Mouse (Mus musculus) stomach, embryonic 15.5 days (tissue): ENCODE measurements around the gene Smim26. TPM values are rescaled to one million over a fixed set of nuclear protein-coding genes. Genes with fewer than 3 reads are reported as not detected.
"Not testable (repeated sequence)": the region's sequence is repeated elsewhere in the genome, so short reads cannot be mapped to it uniquely, and the experiment has no call there.

Source experiments
- ATAC-seq: fragments of 200-750 bp; cut with Nextera tagmentation; 2 replicates; pipeline ENCODE4 v1.8.0; 2017; ENCODE audit warnings: low read depth, moderate number of reproducible peaks, moderate TSS enrichment; ENCODE audit not compliant: insufficient read depth, low FRiP score
- H3K27ac ChIP-seq: fragments of 300-500 bp; sonication (generic); 2 replicates; pipeline ENCODE4 v1.5.1; 2015; ENCODE audit warnings: mild to moderate bottlenecking, inconsistent platforms
- H3K27me3 ChIP-seq: fragments of 300-500 bp; sonication (generic); replicated peaks from 2 replicates; pipeline ENCODE4 v1.6.1; 2015; ENCODE audit warnings: inconsistent platforms
- H3K36me3 ChIP-seq: fragments of 300-500 bp; sonication (generic); 2 replicates; pipeline ENCODE4 v1.6.1; 2015; ENCODE audit warnings: inconsistent platforms
- H3K4me1 ChIP-seq: fragments of 300-500 bp; sonication (generic); 2 replicates; pipeline ENCODE4 v1.6.1; 2015; ENCODE audit warnings: inconsistent platforms
- H3K4me2 ChIP-seq: fragments of 300-500 bp; sonication (generic); 2 replicates; pipeline ENCODE4 v1.6.1; 2015; ENCODE audit warnings: mild to moderate bottlenecking, inconsistent platforms
- H3K4me3 ChIP-seq: fragments of 300-500 bp; sonication (generic); replicated peaks from 2 replicates; pipeline ENCODE4 v1.5.1; 2015; ENCODE audit warnings: inconsistent platforms
- H3K9ac ChIP-seq: fragments of 300-500 bp; sonication (generic); 2 replicates; pipeline ENCODE4 v1.6.1; 2015; ENCODE audit warnings: inconsistent platforms
- H3K9me3 ChIP-seq: fragments of 300-500 bp; sonication (generic); 2 replicates; pipeline ENCODE4 v1.6.1; 2016; ENCODE audit warnings: inconsistent platforms
- WGBS: fragments of 180-500 bp; shearing (Covaris S2); methylation state at CpG from one replicate; pipeline ENCODE4 v1.1.7; 2015; 5-methylcytosine and 5-hydroxymethylcytosine counted together
- polyA plus RNA-seq: library from polyadenylated mRNA; unstranded; fragments of >200 nt; fragmentation: Nextera tagmentation; extraction: Ambion mirVana; gene quantifications from 2 replicates; pipeline ENCODE4 v1.2.1, GENCODE M21; 2015

The Smim26 gene
- polyA plus RNA-seq, result 38.2 and 41.1 TPM in 2 replicates

DNA sequence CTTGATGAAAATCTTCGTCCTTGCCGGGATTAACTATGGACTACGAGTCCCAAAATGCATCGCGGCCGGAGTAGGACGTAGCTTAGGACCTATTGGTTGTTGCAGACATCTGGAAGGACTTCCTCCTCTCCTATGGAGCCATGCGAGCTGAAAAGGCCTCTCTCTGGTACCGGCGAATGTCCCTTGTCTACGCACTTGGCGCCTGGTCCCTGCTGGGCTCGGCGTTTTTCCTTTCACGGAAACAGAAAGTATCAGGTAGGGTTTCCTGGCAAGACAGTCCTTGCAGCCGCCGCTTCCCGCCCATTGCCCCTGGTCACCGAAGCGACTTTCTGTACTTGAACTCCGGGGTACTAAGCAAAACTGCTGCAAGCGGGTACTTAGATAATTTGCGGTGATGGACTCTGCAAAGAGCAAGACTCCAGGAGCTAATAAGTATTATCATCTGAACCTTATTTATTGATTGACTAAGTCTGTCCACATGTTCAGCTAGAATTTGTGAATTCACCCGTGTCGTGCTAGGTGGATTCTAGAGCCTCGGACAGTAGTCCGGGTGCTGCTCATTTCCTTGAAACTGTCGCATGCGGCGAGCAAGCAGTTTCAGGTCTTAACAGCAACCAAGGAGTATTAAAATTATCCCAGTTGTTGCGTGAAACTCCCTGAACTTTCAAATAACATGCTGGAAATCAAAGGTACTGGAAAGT is at the start of gene Smim26:
TSS of gene Smim26 (plus strand) at position 104 of the 701 bp plus-strand sequence.
- WGBS, result under 1% methylated on average over 31 of the region's 31 CpGs
- Histone ChIP-seq H3K9ac (peak within 1 kb of the TSS; percentile 53), H3K4me2 (peak within 1 kb of the TSS; percentile 60), H3K27ac (peak within 1 kb of the TSS; percentile 57; the same call in 1 of the 2 replicates), H3K27me3 (no peaks in the 10 kb centered on the region), H3K9me3 (no peaks in the 10 kb centered on the region), H3K4me3 (peak within 1 kb of the TSS; percentile 66), H3K36me3 (peaks cover 5% of the 10 kb centered on the region; the same call in 1 of the 2 replicates), H3K4me1 (peaks cover 6% of the 10 kb centered on the region; the same call in 1 of the 2 replicates)
- peak; percentile 96 for ATAC-seq

DNA sequence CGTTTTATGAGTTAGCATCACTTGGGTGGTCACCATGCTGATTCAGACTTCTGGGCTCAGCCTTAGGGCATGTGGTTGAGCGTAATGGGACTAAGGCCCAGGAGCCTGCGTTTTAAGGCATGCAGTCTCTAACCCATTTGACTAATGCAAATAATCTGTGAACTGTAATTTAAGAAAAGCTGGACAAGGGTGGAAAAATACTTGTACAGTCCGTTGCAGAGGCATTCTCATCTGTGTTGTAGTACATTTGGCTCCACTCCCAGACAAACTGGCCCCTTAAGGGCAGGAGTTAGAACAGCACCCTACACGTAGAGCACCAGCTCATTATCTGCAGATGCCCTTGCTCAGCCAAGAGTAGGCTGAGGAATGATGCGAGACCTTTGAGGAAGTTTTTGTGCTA is 49.2 kb upstream of the Smim26 start:
- peak; percentile 82 for ATAC-seq
- Histone ChIP-seq H3K4me2 (no peak overlapping the region), H3K27ac (peak overlapping the region; percentile 36; the same call in 1 of the 2 replicates), H3K9me3 (no peaks in the 10 kb centered on the region), H3K36me3 (peaks cover 13% of the 10 kb centered on the region), H3K27me3 (no peaks in the 10 kb centered on the region), H3K9ac (no peak overlapping the region), H3K4me1 (no peaks in the 10 kb centered on the region; the same call in 1 of the 2 replicates), H3K4me3 (no peak overlapping the region)
- WGBS, result 62% methylated on average over 6 of the region's 6 CpGs

DNA sequence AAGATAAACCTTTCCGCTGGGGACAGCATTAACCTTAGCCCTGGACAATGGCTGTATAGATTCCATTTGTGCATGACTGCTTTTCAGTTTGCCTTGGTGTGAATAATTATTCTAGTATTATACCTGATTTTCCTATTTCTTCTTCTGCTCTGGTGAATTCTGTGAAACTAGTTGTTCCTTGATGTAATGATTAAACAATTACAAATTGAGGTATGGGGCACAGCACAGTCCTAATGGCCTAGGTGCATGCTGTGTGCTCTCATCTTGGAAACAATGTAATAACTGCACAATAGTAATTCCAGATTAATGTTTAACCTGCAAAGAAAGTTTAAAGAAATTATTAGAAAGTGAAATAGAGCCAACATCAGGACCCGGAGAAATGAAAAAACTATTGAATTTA is 48.8 kb upstream of the Smim26 start:
- Histone ChIP-seq H3K36me3 (peaks cover 9% of the 10 kb centered on the region), H3K4me2 (no peak overlapping the region), H3K27ac (0 out of 2 replicates have a peak overlapping the region, but pooled peaks have one; percentile 36), H3K9ac (no peak overlapping the region), H3K9me3 (no peaks in the 10 kb centered on the region), H3K4me1 (peaks cover 3% of the 10 kb centered on the region; the same call in 1 of the 2 replicates), H3K4me3 (no peak overlapping the region), H3K27me3 (no peaks in the 10 kb centered on the region)
- 83% methylated on average over 2 of the region's 2 CpGs for WGBS
- no peak for ATAC-seq

DNA sequence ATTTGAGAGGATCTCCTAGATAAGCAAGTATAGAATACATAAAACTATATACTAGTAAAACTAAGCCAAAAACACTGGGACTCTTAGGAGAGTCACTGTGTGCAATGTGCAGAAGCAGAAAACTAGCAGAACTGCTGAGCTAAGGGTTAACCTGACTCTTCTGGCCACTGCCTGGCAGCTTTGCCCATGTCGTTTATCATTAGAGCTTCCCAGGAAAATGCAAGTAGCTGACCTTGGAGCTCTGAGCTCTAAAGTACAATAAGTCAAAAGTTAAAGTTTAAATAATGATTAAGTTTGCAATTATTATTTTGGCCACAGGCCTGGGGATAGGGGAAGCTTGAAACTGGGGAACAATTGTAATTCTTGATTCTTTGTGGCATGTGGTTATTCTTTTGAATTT is 48.4 kb upstream of the Smim26 start:
- no peak overlapping the region for H3K9ac ChIP-seq
- no peaks in the 10 kb centered on the region for H3K9me3 ChIP-seq
- no peaks in the 10 kb centered on the region for H3K27me3 ChIP-seq
- H3K36me3 ChIP-seq, result peaks cover 6% of the 10 kb centered on the region
- H3K4me2 ChIP-seq, result no peak overlapping the region
- no peak for ATAC-seq
- no peak overlapping the region for H3K4me3 ChIP-seq
- peaks cover 3% of the 10 kb centered on the region; the same call in 1 of the 2 replicates for H3K4me1 ChIP-seq
- H3K27ac ChIP-seq, result 0 out of 2 replicates have a peak overlapping the region, but pooled peaks have one; percentile 61
- 23% methylated on average over 1 of the region's 1 CpGs for WGBS

DNA sequence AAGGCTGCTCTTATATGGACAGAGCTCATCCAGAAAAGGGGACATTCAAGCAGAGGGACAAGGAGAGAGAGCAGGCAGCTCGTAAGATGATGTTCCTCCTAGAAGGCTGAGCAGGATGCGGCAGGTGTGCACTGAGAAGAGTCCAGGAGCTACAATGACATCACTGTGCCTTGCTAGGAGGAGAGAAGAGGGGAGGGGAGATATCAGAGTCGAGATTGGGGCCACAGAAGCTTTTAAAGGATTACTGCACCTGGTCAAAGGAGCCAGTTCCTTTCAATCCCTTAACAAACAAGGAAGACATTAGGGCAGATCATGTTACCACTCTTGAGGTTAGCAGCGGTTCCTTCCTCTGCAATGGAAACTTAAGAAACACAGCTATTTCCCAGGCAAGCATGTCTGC is 46.3 kb upstream of the Smim26 start:
- H3K4me3 ChIP-seq, result no peak overlapping the region
- no peak for ATAC-seq
- no peak overlapping the region for H3K4me2 ChIP-seq
- WGBS, result 67% methylated on average over 4 of the region's 4 CpGs
- H3K9me3 ChIP-seq, result no peaks in the 10 kb centered on the region
- peaks cover 6% of the 10 kb centered on the region for H3K36me3 ChIP-seq
- no peaks in the 10 kb centered on the region for H3K27me3 ChIP-seq
- H3K27ac ChIP-seq, result peak overlapping the region; percentile 4; the same call in 1 of the 2 replicates
- H3K4me1 ChIP-seq, result peaks cover 3% of the 10 kb centered on the region; the same call in 1 of the 2 replicates
- H3K9ac ChIP-seq, result no peak overlapping the region

DNA sequence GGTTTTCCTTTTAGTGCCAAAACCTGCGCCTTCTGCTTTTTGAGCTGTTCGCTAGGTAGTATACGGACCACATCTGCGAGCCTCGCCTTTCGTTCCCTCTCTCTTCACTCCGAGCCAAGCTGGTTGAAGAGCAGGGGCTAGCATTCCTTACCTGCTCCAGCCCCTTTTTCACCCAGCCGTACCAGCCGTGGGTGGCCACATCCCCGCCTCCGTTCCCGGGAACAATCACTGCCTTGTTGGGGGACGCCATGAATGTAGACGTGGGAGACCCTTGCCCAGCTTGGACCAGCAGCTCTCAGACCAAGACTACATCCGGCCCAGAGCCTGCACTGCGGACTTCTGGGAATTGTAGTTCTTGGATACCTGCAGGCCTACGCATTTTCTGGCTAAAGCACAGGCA is 43.3 kb upstream of the Smim26 start, which contains the start of gene Rbbp9:
TSS of gene Rbbp9 (minus strand) at position 341 of the 400 bp plus-strand sequence.
- Histone ChIP-seq H3K4me2 (peak within 1 kb of the TSS; percentile 56), H3K4me1 (peaks cover 3% of the 10 kb centered on the region; the same call in 1 of the 2 replicates), H3K9ac (peak within 1 kb of the TSS; percentile 62; the same call in 1 of the 2 replicates), H3K9me3 (no peaks in the 10 kb centered on the region), H3K27me3 (no peaks in the 10 kb centered on the region), H3K27ac (peak within 1 kb of the TSS; percentile 79), H3K4me3 (peak within 1 kb of the TSS; percentile 76), H3K36me3 (no peaks in the 10 kb centered on the region; the same call in none of the 2 replicates)
- WGBS, result under 1% methylated on average over 17 of the region's 17 CpGs
- ATAC-seq, result peak; percentile 84

DNA sequence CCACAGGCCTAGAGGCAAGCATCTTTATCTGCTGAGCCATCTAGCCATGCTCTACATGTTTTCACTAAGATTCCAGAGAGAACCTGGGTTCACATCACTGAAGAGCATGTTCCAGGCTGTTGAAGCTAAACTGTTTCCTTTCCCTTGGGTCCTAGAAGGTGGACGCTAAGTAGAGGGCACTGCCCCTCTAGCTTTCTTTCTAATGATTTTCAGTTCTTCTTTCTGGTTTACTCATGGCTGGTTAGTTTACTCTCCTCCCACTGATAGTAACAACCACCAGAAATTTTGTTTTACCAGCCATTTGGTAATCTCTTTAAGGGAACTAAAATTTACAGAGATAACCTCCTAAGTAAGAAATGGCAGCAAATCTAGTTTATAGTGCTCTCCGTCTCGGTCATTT is 39.9 kb upstream of the Smim26 start:
- Histone ChIP-seq H3K9me3 (no peaks in the 10 kb centered on the region), H3K4me2 (no peak overlapping the region), H3K27ac (no peak overlapping the region), H3K9ac (no peak overlapping the region), H3K36me3 (no peaks in the 10 kb centered on the region), H3K4me1 (peaks cover 7% of the 10 kb centered on the region; the same call in 1 of the 2 replicates), H3K4me3 (no peak overlapping the region), H3K27me3 (no peaks in the 10 kb centered on the region)
- ATAC-seq, result no peak
- 91% methylated on average over 3 of the region's 3 CpGs for WGBS

DNA sequence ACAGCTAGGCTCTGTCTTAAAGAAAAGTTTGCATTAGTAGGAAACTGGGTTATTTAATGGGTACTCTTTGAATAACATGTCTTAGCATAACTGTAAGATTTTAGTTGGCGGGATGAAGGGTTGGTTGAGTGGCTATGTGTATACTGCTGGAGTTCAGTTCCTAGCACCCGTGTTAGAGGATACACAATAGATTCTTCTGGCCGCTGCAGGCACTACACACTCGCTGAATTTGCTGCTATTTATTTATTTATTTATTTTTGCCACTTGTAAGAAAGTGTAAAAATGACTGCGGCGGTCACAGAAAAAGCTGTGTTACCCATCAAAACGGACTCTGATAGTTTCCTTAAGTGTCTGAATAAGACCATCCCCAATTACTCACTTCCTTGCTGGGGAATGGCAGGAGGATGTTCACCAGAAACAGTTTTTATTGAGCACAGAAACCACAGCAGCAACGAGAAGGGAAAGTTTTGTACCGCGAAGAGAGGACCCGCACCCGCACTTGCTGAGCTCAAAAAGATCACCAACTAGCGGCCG is 38.5 kb upstream of the Smim26 start:
- 1% methylated on average over 14 of the region's 14 CpGs for WGBS
- H3K4me2 ChIP-seq, result peak overlapping the region; percentile 45
- peak overlapping the region; percentile 97 for H3K27ac ChIP-seq
- peaks cover 4% of the 10 kb centered on the region; the same call in 1 of the 2 replicates for H3K4me1 ChIP-seq
- no peaks in the 10 kb centered on the region for H3K9me3 ChIP-seq
- no peaks in the 10 kb centered on the region for H3K27me3 ChIP-seq
- ATAC-seq, result 0 out of 2 replicates have a peak, but pooled peaks have one; percentile 12
- H3K9ac ChIP-seq, result peak overlapping the region; percentile 63
- no peaks in the 10 kb centered on the region; the same call in 1 of the 2 replicates for H3K36me3 ChIP-seq
- H3K4me3 ChIP-seq, result peak overlapping the region; percentile 72

DNA sequence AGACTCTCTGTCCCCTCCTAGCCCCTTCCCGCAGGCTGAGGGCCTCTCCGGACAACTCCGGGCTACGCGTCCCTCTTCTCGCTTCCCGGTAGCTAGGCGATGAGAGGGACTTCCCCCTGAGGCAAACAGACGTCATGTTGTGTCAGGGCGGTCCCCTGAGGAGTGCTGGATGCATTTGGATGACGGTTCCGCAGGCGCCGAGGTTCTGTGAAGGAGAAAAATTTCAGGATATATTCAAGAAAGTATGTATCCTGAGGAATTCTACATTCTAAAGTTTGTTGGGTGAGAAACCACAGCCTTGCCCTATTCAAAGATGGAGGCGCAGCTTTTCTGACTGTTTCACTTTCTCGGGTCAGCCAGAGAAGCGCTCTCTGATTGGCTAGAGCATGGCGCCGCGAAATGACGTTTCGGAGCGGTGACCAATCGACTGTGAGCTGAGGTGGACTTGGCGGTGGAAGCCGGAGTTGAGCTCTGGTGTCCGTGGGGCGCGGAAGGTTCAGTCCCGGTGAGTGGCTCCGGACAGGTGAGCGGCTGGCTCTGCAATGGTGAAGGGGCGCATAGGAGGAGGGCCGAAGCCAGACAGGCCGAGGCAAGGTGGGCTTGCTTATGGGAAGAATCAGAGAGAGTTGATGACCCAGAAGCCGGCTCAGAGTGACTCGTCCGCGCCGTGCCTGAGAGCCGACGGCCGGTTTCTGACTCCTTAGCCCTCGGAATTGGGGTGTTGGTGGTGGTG is 37.9 kb upstream of the Smim26 start, which contains the start of gene Sec23b:
TSS of gene Sec23b (plus strand) at position 410 of the 733 bp plus-strand sequence.
- H3K36me3 ChIP-seq, result no peaks in the 10 kb centered on the region; the same call in 1 of the 2 replicates
- peak within 1 kb of the TSS; percentile 72 for H3K4me3 ChIP-seq
- peak within 1 kb of the TSS; percentile 53 for H3K4me2 ChIP-seq
- no peaks in the 10 kb centered on the region for H3K9me3 ChIP-seq
- H3K27ac ChIP-seq, result peak within 1 kb of the TSS; percentile 97
- ATAC-seq, result peak; percentile 98
- H3K4me1 ChIP-seq, result peaks cover 4% of the 10 kb centered on the region; the same call in 1 of the 2 replicates
- H3K9ac ChIP-seq, result peak within 1 kb of the TSS; percentile 63
- under 1% methylated on average over 44 of the region's 44 CpGs for WGBS
- no peaks in the 10 kb centered on the region for H3K27me3 ChIP-seq

DNA sequence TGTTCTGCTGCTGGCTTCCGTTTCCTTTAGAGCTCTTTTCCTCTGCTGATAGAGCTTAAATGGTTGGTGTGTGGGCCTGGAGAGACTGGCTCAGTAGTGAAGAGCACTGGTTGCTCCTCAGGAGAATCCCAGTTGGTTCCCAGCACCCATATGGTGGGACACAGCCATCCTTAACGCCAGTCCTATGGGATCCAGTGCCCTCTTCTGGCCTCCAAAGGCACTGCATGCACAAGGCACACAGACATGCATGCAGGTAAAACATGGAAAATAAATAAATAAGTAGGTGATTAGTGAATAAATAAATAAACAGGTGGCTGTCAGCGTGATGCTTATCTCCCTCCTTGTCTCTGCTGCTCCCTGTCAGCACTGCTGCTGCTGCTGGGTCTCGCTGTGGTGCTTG is 5.1 kb upstream of the Smim26 start:
- Histone ChIP-seq H3K4me1 (peaks cover 2% of the 10 kb centered on the region; the same call in 1 of the 2 replicates), H3K27ac (no peak overlapping the region), H3K4me3 (no peak overlapping the region), H3K9me3 (no peaks in the 10 kb centered on the region), H3K36me3 (peaks cover 45% of the 10 kb centered on the region), H3K27me3 (no peaks in the 10 kb centered on the region), H3K9ac (no peak overlapping the region), H3K4me2 (no peak overlapping the region)
- WGBS, result 79% methylated on average over 4 of the region's 4 CpGs
- ATAC-seq, result no peak

DNA sequence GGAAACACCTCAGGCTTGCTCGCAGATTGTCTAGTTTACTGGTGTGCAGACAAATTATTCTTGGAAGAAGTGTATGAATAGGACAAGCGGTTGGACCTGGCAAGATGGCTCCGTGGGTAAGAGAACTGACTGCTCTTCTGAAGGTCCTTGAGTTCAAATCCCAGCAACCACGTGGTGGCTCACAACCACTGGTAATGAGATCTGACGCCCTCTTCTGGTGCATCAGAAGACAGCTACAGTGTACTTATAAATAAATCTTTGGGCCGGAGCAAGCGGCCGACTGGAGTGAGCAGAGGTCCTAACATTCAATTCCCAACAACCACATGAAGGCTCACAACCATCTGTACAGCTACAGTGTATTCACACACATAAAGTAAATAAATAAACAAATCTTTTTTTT is 818 bp upstream of the Smim26 start:
- ATAC-seq, result not testable (repeated sequence)

More for the DNA sequence above, 818 bp upstream of the Smim26 start:
- peaks cover 13% of the 10 kb centered on the region for H3K36me3 ChIP-seq
- WGBS, result 65% methylated on average over 8 of the region's 8 CpGs
- H3K27ac ChIP-seq, H3K4me1 ChIP-seq, H3K27me3 ChIP-seq, H3K4me3 ChIP-seq, H3K4me2 ChIP-seq, H3K9me3 ChIP-seq, H3K9ac ChIP-seq: not testable (repeated sequence)
